Mouse (Mus musculus): ENCODE measurements at regions not wholly inside any gene's neighbourhood (a gene's known extent, or its start where the extent isn't known, plus 50 kb on each side); places are given as distances from the start of the nearest gene placed in this dataset.
"Not testable (repeated sequence)": the region's sequence is repeated elsewhere in the genome, so short reads cannot be mapped to it uniquely, and the experiment has no call there.

DNA sequence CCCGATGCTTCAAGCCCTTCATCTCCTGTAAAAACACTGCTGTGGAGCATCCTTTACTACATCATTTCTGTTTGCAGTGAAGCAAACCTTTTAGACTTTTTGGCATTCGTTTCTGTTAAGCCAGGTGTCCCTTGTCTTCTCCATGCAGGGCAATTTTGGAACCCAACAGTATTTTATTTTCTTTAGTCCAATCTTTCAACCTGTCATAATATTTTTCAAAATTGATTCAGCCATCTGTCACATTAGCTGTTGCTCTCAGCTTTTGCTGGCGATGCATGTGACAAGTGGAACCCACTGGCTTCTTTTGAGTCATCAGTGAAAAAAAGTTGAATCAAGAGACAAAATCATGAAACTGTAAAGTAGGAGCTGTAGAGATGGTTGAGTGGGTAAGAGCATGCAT lies 317.9 kb upstream of the Col8a1 start:
- no peak overlapping the region for H3K9ac ChIP-seq (replicated peaks)
- H3K4me3 ChIP-seq (replicated peaks), result no peak overlapping the region
- H3K4me1 ChIP-seq (replicated peaks), result no peaks in the 10 kb centered on the region
- no peaks in the 10 kb centered on the region for H3K9me3 ChIP-seq
- H3K36me3 ChIP-seq, result no peaks in the 10 kb centered on the region
- H3K4me2 ChIP-seq (replicated peaks), result no peak overlapping the region
- 86% methylated on average over 3 of the region's 3 CpGs for WGBS
- no peaks in the 10 kb centered on the region for H3K27me3 ChIP-seq
- no peak overlapping the region for H3K27ac ChIP-seq
- no peak for ATAC-seq

DNA sequence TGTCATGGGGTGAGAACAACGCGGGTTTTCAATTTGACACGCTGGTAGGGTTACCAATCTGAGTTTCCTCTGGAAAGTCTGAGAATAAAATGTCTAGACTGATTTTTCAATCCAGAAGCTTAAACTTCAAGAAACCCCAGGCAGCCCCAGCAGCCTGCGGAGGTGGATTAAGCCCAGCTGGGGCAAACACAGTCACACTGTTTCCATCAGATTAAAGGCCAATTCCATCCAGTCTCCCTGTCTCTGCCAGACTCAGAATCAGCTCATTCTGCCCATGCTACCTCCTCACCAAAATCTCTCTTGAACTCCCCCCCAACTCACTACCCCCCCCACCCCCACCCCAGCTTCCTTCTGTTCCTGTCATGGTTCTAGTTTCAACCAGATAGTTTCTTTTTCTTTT lies 307.9 kb upstream of the Dcbld2 start:
- H3K4me3 ChIP-seq (replicated peaks), result no peak overlapping the region
- no peaks in the 10 kb centered on the region for H3K36me3 ChIP-seq
- 37% methylated on average over 4 of the region's 4 CpGs for WGBS
- no peaks in the 10 kb centered on the region for H3K27me3 ChIP-seq
- no peak overlapping the region for H3K9ac ChIP-seq (replicated peaks)
- H3K27ac ChIP-seq, result no peak overlapping the region
- peak; percentile 65 for ATAC-seq
- H3K9me3 ChIP-seq, result no peaks in the 10 kb centered on the region
- H3K4me2 ChIP-seq (replicated peaks), result no peak overlapping the region
- H3K4me1 ChIP-seq (replicated peaks), result no peaks in the 10 kb centered on the region

DNA sequence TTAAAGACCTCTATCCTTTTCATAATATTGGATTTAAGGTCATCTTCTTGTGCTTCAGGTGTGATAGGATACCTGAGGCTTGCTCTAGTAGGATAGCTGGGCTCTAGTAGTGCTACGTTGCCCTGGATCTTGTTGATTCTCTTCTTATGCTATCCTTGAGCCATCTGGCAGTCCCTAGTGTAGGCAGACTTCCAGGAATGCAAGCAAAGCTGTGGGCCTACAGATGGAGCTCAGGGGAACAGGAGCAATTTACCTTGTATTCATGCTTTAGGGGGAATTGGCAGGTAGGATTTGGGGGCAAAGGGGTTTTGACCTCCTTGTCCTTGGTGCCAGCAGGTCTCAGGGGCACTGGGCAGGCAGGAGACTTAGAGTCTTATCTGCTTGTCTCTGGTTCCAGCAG lies 297.8 kb upstream of the Dcbld2 start:
- Histone ChIP-seq H3K36me3 (no peaks in the 10 kb centered on the region), H3K9ac (replicated peaks) (no peak overlapping the region), H3K9me3 (no peaks in the 10 kb centered on the region), H3K4me1 (replicated peaks) (no peaks in the 10 kb centered on the region), H3K4me3 (replicated peaks) (no peak overlapping the region), H3K27me3 (no peaks in the 10 kb centered on the region), H3K27ac (no peak overlapping the region), H3K4me2 (replicated peaks) (no peak overlapping the region)
- no peak for ATAC-seq
- WGBS, result 87% methylated on average over 1 of the region's 1 CpGs

DNA sequence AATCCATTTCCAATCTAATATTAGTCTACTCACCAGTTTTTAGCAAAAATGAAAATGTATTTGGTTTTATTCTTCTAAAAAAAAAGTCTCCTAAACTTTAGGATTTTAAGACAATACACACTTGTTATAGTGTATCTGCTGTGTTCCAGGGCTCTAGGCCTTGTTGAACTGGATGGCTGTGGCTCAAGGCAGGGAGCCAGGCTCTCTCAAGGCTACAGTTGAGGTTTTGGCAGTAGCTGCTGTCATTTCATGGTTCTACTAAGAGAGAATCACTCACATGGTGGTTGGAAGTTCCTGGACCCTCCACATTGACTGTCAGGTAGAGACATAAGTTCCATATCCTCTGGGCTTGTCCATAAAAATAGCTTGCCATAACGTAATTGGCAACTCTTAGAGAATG lies 282.2 kb upstream of the Dcbld2 start:
- Histone ChIP-seq H3K27ac (no peak overlapping the region), H3K4me2 (replicated peaks) (no peak overlapping the region), H3K4me3 (replicated peaks) (no peak overlapping the region), H3K36me3 (no peaks in the 10 kb centered on the region), H3K9me3 (no peaks in the 10 kb centered on the region), H3K27me3 (no peaks in the 10 kb centered on the region), H3K9ac (replicated peaks) (no peak overlapping the region), H3K4me1 (replicated peaks) (no peaks in the 10 kb centered on the region)
- WGBS, result 88% methylated on average over 1 of the region's 1 CpGs
- ATAC-seq, result no peak

DNA sequence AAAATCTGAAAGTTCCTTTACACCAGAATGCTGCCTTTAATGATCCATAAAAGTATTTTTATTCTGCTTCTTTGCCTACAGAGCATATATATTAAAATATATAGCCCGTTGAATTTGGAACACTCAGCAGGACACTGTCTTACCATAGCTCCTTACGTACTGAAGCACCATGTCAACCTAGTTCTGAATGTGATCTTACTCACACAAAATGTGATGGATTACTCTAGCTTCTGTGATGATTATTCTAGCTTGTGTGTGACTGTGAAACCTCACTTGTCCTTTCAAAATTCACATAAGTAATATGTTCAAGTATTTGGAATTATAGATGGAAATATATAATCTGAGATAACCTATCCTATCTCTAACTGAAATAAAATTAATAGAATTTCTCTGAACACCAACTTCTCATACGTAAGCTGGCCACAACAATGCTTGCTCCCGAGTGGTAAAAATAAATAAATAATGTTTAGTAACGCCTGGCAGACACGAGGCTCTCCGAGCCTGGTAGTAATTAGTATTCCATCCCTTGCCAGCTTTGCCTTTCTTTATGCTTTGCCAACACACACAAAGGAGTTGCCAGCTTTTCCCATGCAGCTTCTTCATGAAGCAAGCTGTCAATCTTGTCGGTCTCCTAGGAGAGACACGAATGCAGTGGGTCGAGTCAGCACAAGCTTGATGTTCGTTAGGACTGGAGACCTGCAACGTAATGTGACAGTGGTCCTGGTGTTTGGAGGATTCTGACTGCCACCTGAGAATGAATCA lies 271.9 kb upstream of the Dcbld2 start:
- Histone ChIP-seq H3K9me3 (no peaks in the 10 kb centered on the region), H3K27ac (no peak overlapping the region), H3K4me2 (replicated peaks) (peak overlapping the region; percentile 12), H3K36me3 (no peaks in the 10 kb centered on the region), H3K9ac (replicated peaks) (no peak overlapping the region), H3K27me3 (no peaks in the 10 kb centered on the region), H3K4me3 (replicated peaks) (no peak overlapping the region), H3K4me1 (replicated peaks) (peaks cover 7% of the 10 kb centered on the region; the same call in 1 of the 2 replicates)
- ATAC-seq, result peak; percentile 91
- 50% methylated on average over 12 of the region's 12 CpGs for WGBS

DNA sequence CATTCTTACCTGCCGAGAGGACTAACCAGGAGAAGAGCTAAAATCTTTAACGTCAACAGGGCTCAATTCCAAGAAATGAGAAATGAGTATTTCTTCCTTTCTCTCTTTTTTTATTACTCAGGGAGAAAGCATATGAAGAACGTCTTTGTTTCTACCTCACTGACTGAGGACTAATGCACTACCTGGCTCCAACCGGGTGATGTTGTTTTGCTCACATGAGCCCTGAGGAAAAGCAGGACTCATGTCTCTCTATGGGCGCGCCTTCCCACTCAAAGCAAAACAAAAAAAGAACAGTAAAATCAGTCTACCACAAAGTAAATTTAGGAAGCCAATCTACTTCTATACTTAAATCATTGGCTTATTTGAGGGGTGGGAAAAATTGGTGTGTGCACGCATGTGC lies 271.3 kb upstream of the Dcbld2 start:
- Histone ChIP-seq H3K4me3 (replicated peaks) (no peak overlapping the region), H3K36me3 (no peaks in the 10 kb centered on the region), H3K9me3 (no peaks in the 10 kb centered on the region), H3K4me2 (replicated peaks) (peak overlapping the region; percentile 12; the same call in 1 of the 2 replicates), H3K27me3 (no peaks in the 10 kb centered on the region), H3K4me1 (replicated peaks) (peaks cover 7% of the 10 kb centered on the region; the same call in 1 of the 2 replicates), H3K9ac (replicated peaks) (no peak overlapping the region), H3K27ac (no peak overlapping the region)
- 89% methylated on average over 7 of the region's 7 CpGs for WGBS
- ATAC-seq, result 0 out of 2 replicates have a peak, but pooled peaks have one; percentile 51

DNA sequence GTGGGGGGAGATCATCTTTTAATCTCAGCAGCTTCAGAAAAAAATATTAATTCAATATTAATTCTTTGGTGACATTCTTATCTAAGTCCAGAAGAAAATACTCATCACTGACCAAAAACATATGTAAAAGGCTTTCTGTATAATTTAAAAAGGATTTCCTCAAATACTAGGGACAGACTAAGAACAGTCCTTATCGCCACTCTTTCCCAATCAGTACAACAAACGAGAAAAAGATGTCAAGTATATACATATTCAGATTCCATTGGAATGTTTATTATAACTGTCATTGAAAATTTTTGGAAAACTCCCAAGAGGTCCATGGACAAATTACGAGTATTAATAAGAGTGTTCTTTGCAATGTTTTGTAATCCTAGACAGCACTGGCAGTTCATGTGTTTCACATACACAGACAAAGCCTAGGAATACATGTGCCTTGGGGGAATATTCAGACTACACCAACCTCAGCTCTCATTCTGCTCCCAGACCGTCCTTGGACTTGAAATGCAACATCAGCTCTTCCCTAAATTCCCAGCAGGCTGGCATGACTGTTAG lies 270.4 kb upstream of the Dcbld2 start:
- 89% methylated on average over 4 of the region's 4 CpGs for WGBS
- H3K36me3 ChIP-seq, result no peaks in the 10 kb centered on the region
- no peak overlapping the region for H3K4me3 ChIP-seq (replicated peaks)
- H3K27ac ChIP-seq, result no peak overlapping the region
- no peaks in the 10 kb centered on the region for H3K27me3 ChIP-seq
- H3K9ac ChIP-seq (replicated peaks), result no peak overlapping the region
- no peak for ATAC-seq
- H3K4me1 ChIP-seq (replicated peaks), result peaks cover 7% of the 10 kb centered on the region; the same call in 1 of the 2 replicates
- no peak overlapping the region for H3K4me2 ChIP-seq (replicated peaks)
- no peaks in the 10 kb centered on the region for H3K9me3 ChIP-seq

DNA sequence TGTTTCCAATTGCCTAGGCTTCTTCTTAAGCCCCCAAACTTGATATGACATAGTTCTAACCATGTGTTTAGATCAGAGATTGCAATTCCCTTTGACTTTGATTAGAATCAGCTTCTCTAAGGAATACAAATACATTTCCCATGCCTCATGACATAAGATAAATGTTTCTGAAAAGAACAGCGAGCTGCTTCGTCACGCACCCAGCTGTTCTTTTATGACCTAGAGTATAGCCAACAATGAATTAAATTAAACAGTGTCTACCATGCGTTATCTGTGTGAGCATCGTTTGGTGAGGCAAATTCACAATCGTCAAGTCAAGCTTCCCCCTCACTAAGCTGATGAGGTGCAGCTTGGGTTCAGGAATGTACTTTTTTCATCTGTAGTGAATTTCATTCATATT lies 261.8 kb upstream of the Dcbld2 start:
- Histone ChIP-seq H3K9me3 (no peaks in the 10 kb centered on the region), H3K9ac (replicated peaks) (no peak overlapping the region), H3K27ac (no peak overlapping the region), H3K4me1 (replicated peaks) (0 out of 2 replicates have a peak, but pooled peaks cover 5% of the 10 kb centered on the region), H3K27me3 (no peaks in the 10 kb centered on the region), H3K4me3 (replicated peaks) (no peak overlapping the region), H3K36me3 (no peaks in the 10 kb centered on the region), H3K4me2 (replicated peaks) (no peak overlapping the region)
- WGBS, result 27% methylated on average over 6 of the region's 6 CpGs
- ATAC-seq, result 0 out of 2 replicates have a peak, but pooled peaks have one; percentile 30

DNA sequence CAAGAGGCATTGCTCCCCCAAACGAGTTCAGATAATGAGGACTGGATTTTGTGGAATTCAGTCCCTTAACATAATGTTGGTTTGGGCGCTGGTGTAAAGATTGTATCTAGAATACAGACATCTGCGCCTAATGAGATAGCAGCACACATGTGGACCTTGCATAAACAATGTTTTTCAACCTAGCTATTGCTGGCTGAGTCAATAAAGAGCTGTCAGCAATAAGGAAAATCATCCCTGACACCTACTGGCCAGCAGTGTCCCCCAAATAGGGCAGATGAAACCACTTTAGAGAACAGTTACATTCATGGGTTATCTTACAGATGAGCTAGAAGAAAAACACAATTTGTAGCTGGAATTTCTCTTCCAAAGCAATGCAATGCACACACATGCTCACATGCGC lies 252.7 kb upstream of the Dcbld2 start:
- H3K36me3 ChIP-seq, result no peaks in the 10 kb centered on the region
- H3K27me3 ChIP-seq, result no peaks in the 10 kb centered on the region
- no peak overlapping the region for H3K4me3 ChIP-seq (replicated peaks)
- WGBS, result 38% methylated on average over 4 of the region's 4 CpGs
- H3K9ac ChIP-seq (replicated peaks), result no peak overlapping the region
- H3K4me1 ChIP-seq (replicated peaks), result peaks cover 4% of the 10 kb centered on the region; the same call in 1 of the 2 replicates
- no peaks in the 10 kb centered on the region for H3K9me3 ChIP-seq
- H3K27ac ChIP-seq, result no peak overlapping the region
- ATAC-seq, result peak; percentile 75
- H3K4me2 ChIP-seq (replicated peaks), result no peak overlapping the region

DNA sequence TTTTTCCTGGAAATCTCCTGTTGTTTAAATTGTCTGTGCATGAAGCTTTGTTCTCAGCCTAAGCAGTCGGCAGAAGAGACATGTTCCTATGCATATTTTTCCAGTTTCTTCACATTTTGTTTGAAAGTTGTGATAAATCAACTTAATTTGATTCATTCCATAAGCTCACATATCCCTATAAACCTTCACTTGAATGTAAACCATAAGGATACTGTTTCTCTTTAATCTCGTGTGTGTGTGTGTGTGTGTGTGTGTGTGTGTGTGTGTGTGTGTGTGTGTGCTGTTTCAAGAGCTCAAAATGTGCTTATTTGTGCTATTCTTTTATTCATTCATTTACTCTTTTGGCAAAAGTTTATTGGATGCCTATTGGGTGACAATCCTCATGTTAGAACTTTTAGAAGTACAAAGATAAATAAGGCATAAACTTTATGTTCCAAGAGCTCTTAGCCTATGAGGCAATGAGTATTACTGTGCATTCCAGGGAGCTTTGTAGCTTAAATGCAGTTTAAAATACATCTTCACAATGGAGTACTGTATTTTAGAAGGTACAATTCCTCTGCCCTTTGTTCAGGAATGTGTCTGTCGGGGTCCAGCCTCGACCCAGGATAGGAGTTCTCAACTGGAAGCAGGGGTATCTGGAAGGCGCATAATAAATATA lies 229.4 kb upstream of the Dcbld2 start:
- no peak overlapping the region for H3K9ac ChIP-seq (replicated peaks)
- no peak for ATAC-seq
- H3K4me1 ChIP-seq (replicated peaks), result no peaks in the 10 kb centered on the region
- H3K4me3 ChIP-seq (replicated peaks), result no peak overlapping the region
- 78% methylated on average over 5 of the region's 5 CpGs for WGBS
- no peaks in the 10 kb centered on the region for H3K36me3 ChIP-seq
- H3K27ac ChIP-seq, result no peak overlapping the region
- no peaks in the 10 kb centered on the region for H3K9me3 ChIP-seq
- H3K4me2 ChIP-seq (replicated peaks), result no peak overlapping the region
- no peaks in the 10 kb centered on the region for H3K27me3 ChIP-seq

DNA sequence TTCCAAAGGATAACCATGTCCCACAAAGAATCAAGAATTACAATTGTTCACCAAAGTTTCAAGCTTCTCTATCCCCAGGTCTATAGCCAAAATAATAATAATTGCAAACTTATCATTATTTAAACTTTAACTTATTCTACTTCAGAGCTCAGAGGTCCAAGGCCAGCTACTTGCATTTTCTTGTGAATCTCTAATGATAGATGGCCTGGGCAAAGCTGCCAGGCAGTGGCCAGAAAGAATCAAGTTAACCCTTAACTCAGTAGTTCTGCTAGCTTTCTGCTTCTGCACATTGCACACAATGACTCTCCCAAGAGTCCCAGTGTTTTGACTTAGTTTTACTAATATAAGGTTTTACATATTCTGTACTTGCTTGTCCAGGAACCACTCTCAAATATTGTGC lies 228.3 kb upstream of the Dcbld2 start:
- not testable (repeated sequence) for H3K4me2 ChIP-seq (replicated peaks); H3K4me1 ChIP-seq (replicated peaks); H3K4me3 ChIP-seq (replicated peaks); H3K27ac ChIP-seq; H3K9ac ChIP-seq (replicated peaks); ATAC-seq; H3K36me3 ChIP-seq; H3K27me3 ChIP-seq; H3K9me3 ChIP-seq

DNA sequence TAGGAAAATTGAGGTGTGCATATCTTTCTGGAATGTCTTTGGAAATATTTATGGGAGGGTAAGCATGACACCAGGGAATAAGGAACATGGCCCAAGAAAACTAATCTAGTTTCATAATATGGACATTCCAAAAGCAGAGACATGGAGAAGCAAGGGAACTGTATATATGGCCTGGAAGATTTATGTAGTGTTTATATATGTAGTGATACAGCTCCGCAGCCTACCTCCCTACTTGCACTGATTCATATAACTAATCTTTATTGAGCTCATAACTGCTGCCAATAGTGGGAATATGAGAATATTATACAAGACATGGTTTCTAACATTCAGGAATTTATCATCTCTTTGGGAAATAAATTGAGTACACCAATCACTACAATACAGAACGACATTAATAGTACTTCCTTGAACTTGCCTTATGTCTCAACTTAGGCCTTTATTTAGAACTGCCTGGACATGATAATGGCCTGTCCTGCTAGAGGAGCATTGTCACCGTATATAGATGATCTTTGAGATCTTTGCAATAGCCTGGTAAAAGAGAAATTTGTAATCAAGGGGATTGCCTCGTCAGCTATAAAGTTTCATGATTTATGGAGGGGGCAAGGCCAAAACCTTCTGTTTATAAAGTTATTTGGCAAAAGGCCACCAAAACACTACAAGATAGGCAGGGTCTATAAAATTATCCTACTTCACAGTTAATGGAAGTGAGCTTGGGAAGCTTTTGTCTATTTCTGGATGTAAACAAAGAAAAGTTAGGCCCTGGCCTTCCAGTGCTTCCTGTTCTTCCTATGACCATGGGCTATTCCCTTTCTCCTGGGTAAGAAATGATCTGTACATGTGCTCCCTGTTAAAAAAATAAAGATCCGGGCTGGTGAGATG lies 213.4 kb upstream of the Dcbld2 start:
- H3K4me1 ChIP-seq (replicated peaks), result no peaks in the 10 kb centered on the region
- WGBS, result 84% methylated on average over 5 of the region's 5 CpGs
- no peaks in the 10 kb centered on the region for H3K27me3 ChIP-seq
- no peak for ATAC-seq
- H3K36me3 ChIP-seq, result no peaks in the 10 kb centered on the region
- no peak overlapping the region for H3K27ac ChIP-seq
- no peaks in the 10 kb centered on the region for H3K9me3 ChIP-seq
- no peak overlapping the region for H3K9ac ChIP-seq (replicated peaks)
- H3K4me3 ChIP-seq (replicated peaks), result no peak overlapping the region
- H3K4me2 ChIP-seq (replicated peaks), result no peak overlapping the region
